Mouse (Mus musculus): ENCODE data around the gene Sept3.

- TF ChIP-seq GATA1 (IDR thresholded peaks at IDR 0.05; ENCODE audit: low read length) (no peak), TAL1 (IDR thresholded peaks at IDR 0.05; ENCODE audit: low read length) (no peak)
These were observed 5.9 kb upstream of the Sept3 start for GRCm38 (mm10) chr15:82268783-82269182.
